Mouse (Mus musculus) ES-E14 (cell line): Measurements from ENCODE around the gene Crebbp.

Experiments used
- CHD2 ChIP-seq: IDR thresholded peaks from 2 replicates; pipeline ENCODE4 v1.6.1; 2014; ENCODE audit warnings: mild to moderate bottlenecking, low read depth, low read length, inconsistent platforms
- HCFC1 ChIP-seq: IDR thresholded peaks from 2 replicates; pipeline ENCODE4 v1.6.1; 2012; ENCODE audit warnings: low read length, inconsistent platforms, borderline replicate concordance; ENCODE audit not compliant: insufficient read depth
- MAFK ChIP-seq: IDR thresholded peaks from 2 replicates; pipeline ENCODE4 v1.6.1; 2014; ENCODE audit warnings: mild to moderate bottlenecking, low read depth, low read length, inconsistent platforms; ENCODE audit not compliant: insufficient read depth
- ZC3H11A ChIP-seq: IDR thresholded peaks from 2 replicates; pipeline ENCODE4 v1.6.1; 2012; ENCODE audit warnings: low read depth, mild to moderate bottlenecking, inconsistent platforms, low read length, borderline replicate concordance
- ZNF384 ChIP-seq: IDR thresholded peaks from 2 replicates; pipeline ENCODE4 v1.6.1; 2012; ENCODE audit warnings: low read depth, low read length, inconsistent platforms

DNA sequence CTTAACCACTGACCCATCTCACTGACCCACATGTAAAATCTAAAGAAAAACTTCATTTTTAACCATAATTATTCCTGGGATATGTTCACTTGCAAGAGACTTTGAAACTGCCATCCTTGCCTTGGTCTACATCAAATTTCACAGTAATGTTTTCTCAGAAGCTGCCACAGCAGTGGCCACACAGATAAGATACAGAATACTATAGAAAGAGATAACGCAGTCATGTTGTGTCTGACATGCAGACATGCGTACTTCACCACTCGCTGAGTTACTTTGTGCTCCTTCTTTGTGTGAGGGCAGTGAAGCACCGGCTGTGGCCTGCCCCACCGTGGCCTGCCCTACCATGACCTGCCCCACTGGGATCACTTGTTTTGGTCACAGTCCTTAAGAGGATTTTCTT, 179.8 kb downstream of the Crebbp start:
- no peak for TF ChIP-seq HCFC1
- TF ChIP-seq MAFK, result no peak
- TF ChIP-seq ZNF384, result no peak
- TF ChIP-seq CHD2, result no peak
- no peak for TF ChIP-seq ZC3H11A
